Mouse (Mus musculus) cerebellum, adult 2 months (tissue): ENCODE data around the gene Fpr2. TPM values are rescaled to one million over a fixed set of nuclear protein-coding genes. Genes with fewer than 3 reads are reported as not detected.
"Not testable (repeated sequence)": the region's sequence is repeated elsewhere in the genome, so short reads cannot be mapped to it uniquely, and the experiment has no call there.

Source experiments
- DNase-seq, 2 experiments: peaks; one replicate each; pipeline ENCODE4 v3.0.0; 2021
- H3K27ac ChIP-seq: fragments of 200-500 bp; 2 replicates; pipeline ENCODE4 v1.5.1; 2012; ENCODE audit warnings: low read length, control low read depth, inconsistent platforms; ENCODE audit not compliant: insufficient read depth
- H3K27me3 ChIP-seq: fragments of 200-500 bp; 2 replicates; pipeline ENCODE4 v1.6.1; 2012; ENCODE audit warnings: inconsistent platforms, mild to moderate bottlenecking, low read length, moderate library complexity; ENCODE audit not compliant: control insufficient read depth, insufficient read depth
- H3K4me1 ChIP-seq: fragments of 200-500 bp; 2 replicates; pipeline ENCODE4 v1.6.1; 2011; ENCODE audit warnings: low read length; ENCODE audit not compliant: control insufficient read depth, insufficient read depth
- H3K4me3 ChIP-seq: fragments of 200-500 bp; replicated peaks from 2 replicates; pipeline ENCODE3; 2011; ENCODE audit warnings: mild to moderate bottlenecking, low read depth, low read length, control low read depth; ENCODE audit not compliant: insufficient read depth
- CTCF ChIP-seq: fragments of 200-500 bp; IDR thresholded peaks from 2 replicates; pipeline ENCODE4 v1.5.1; 2011; ENCODE audit warnings: low read depth, mild to moderate bottlenecking, control low read depth, low read length, moderate library complexity, borderline replicate concordance; ENCODE audit not compliant: insufficient read depth
- POLR2A ChIP-seq: fragments of 200-500 bp; IDR thresholded peaks from 2 replicates; pipeline ENCODE4 v1.6.1; 2011; ENCODE audit warnings: low read length, control low read depth, borderline replicate concordance; ENCODE audit not compliant: insufficient read depth
- WGBS: fragments of 180-500 bp; shearing (Covaris S2); methylation state at CpG from one replicate; pipeline ENCODE4 v1.1.7; 2018; 5-methylcytosine and 5-hydroxymethylcytosine counted together
- polyA plus RNA-seq: library from polyadenylated mRNA; depleted of rRNA; stranded (reverse); fragments of >200 nt; gene quantifications from 2 replicates; pipeline ENCODE4 v1.2.3, GENCODE M21; 2012; rRNA removed

Gene Fpr2
- 0.52 and 1.0 TPM in 2 replicates for polyA plus RNA-seq

- no peak within 1 kb of the TSS for H3K27ac ChIP-seq
- no peak within 1 kb of the TSS for H3K4me3 ChIP-seq
- WGBS, result 27% methylated on average over 1 of the region's 1 CpGs
- H3K4me1 ChIP-seq, result no peaks in the 10 kb centered on the region
- DNase-seq, result no peak
- no peak for TF ChIP-seq POLR2A
- TF ChIP-seq CTCF, result no peak
- H3K27me3 ChIP-seq, result no peaks in the 10 kb centered on the region
Observed at GRCm38 (mm10) chr17:17887774-17888248, at the start of gene Fpr2, which contains the start of gene Fpr3. Gene Fpr2 (plus strand): TSS chr17:17887824. Gene Fpr3 (plus strand): TSS chr17:17887852.

DNA sequence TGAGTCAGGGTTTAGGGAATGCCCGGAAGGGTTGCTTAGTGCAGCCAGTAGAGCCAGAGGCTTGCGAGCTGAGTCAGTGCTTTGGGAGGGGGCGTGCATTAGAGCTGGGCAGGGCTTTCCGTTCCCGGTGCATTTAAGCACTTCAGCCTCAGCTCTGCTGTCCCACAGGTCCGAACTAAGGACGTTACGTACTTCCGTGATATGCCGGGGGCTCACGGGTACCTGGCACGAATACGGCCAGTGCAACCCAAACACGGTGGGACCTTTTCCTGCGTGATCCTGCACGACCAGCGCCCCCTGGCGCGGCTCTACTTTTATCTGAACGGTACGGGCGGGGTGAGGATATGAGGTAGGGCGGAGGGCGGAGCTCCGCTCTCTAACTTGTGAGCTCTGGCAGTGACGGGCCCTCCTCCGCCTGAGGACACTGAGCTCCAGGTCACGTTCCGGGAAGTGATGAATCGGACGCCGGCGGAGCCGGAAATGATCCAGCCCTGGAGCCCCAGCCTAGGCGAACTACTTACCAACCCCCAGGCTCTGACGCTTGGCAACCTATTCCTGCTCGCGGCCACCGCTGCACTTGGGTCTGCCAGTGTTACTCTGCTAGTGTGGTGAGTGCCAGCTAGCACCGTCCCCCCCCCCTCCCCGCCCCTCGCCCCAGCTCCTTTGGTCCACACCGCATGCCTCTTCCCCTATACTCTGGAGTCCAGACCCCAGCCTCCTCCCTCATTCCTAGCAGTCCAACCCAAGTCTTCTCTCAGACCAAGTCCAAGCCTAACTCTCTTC is 49.5 kb upstream of the Fpr2 start:
- H3K4me1 ChIP-seq, result peaks cover 4% of the 10 kb centered on the region
- no peaks in the 10 kb centered on the region for H3K27me3 ChIP-seq
- peak overlapping the region; percentile 78 for H3K27ac ChIP-seq
- peak overlapping the region; percentile 80 for H3K4me3 ChIP-seq
- under 1% methylated on average over 42 of the region's 43 CpGs for WGBS
- peak; percentile 96 to 97 for DNase-seq
- TF ChIP-seq CTCF (peak; percentile 71; the same call in 1 of the 2 replicates), POLR2A (peak; percentile 49; the same call in 1 of the 2 replicates)

- H3K27me3 ChIP-seq, result no peaks in the 10 kb centered on the region
- TF ChIP-seq POLR2A (no peak), CTCF (no peak)
- peaks cover 4% of the 10 kb centered on the region for H3K4me1 ChIP-seq
- no peak overlapping the region for H3K27ac ChIP-seq
- H3K4me3 ChIP-seq, result no peak overlapping the region
- no peak for DNase-seq
- 95% methylated on average over 2 of the region's 2 CpGs for WGBS
Observed at GRCm38 (mm10) chr17:17839276-17839675, 48.3 kb upstream of the Fpr2 start.

DNA sequence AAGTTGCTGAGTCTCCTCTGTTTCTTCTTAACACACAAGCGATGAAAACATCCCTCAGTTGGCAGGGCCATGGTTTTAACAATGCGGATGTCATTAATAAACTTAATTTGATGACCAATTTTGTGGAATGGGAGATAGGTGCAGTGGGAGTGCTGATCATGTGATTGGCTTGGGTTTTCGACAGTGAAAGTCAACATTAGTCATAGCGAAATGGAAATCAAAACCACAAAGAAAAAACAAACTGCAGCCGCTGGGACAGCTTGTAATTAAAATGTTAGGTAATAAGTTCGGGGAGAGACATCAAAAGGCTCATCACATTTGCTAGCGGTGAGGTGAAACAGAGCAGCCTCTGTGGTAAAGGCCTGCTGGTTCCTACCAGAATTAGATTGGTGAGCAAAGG is 46.8 kb upstream of the Fpr2 start:
- Histone ChIP-seq H3K27me3 (no peaks in the 10 kb centered on the region), H3K4me1 (peaks cover 4% of the 10 kb centered on the region), H3K27ac (no peak overlapping the region), H3K4me3 (no peak overlapping the region)
- WGBS, result 91% methylated on average over 7 of the region's 7 CpGs
- no peak for TF ChIP-seq CTCF
- no peak for TF ChIP-seq POLR2A
- no peak for DNase-seq

DNA sequence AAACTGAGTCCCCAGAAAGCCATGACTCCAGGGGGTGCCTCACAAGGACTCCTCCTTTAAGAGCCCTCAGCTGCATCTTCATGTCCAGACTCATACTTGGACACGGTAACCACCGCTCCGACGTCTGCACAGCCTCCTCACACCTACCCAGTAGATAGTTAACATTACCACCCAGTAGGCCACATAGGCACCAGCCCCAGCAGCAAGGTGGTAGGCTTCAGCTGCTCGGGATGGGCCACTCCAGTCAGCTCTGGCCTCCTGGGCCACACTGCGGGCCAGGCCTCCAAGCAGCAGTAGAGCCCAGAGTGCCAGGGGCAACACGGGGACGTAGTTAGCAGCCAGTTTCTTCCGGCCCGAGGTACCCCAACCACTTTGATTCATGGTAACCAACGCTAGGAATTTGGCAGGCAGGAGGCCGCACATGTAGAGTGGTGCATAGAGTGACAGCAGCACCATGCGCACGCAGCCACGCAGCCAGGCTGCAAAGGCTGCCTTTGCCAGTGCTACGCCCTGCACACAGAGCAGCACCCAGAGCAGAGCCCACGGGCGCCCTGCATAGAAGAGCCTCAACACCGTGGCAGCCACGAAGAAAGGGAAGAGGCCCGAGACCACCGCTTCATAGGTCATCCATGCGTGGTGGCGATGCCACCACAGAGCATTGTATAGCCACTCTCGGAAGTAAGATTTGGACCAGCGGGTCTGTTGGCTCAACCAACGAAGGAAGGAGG is 43.9 kb upstream of the Fpr2 start:
- Histone ChIP-seq H3K4me3 (no peak overlapping the region), H3K4me1 (no peaks in the 10 kb centered on the region; the same call in 1 of the 2 replicates), H3K27ac (no peak overlapping the region), H3K27me3 (no peaks in the 10 kb centered on the region)
- no peak for TF ChIP-seq CTCF
- peak; percentile 12; the same call in 1 of the 2 replicates for TF ChIP-seq POLR2A
- WGBS, result 52% methylated on average over 27 of the region's 27 CpGs
- peak in 1 of 2 experiments; percentile 33 for DNase-seq

DNA sequence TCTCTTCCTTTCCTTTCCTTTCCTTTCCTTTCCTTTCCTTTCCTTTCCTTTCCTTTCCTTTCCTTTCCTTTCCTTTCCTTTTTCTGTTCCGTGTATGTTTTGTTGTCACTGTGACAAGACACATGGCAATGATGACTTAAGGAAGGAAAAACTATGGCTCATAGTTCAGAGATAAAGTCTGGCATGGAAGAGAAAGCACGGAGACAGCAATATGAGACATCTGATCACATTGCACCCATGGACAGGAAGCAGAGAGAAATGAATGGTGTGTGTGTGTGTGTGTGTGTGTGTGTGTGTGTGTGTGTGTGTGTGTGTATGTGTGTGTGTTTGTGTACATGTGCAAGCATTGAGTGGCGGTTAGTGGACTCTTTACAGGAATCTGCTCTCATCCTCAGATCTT is 43.0 kb upstream of the Fpr2 start:
- not testable (repeated sequence) for H3K27ac ChIP-seq, H3K4me1 ChIP-seq, DNase-seq, H3K4me3 ChIP-seq, H3K27me3 ChIP-seq
- 85% methylated on average over 3 of the region's 3 CpGs for whole genome bisulfite sequencing

GRCm38 (mm10) chr17:17845187-17846027 is 42.2 kb upstream of the Fpr2 start:
- TF ChIP-seq CTCF (0 out of 2 replicates have a peak, but pooled peaks have one; percentile 16), POLR2A (no peak)
- no peak overlapping the region for H3K27ac ChIP-seq
- no peak overlapping the region for H3K4me3 ChIP-seq
- WGBS, result 64% methylated on average over 10 of the region's 10 CpGs
- no peaks in the 10 kb centered on the region for H3K4me1 ChIP-seq
- no peaks in the 10 kb centered on the region for H3K27me3 ChIP-seq
- DNase-seq, result peak in 1 of 2 experiments; percentile 16
